Mouse (Mus musculus) liver, embryonic 13.5 days (tissue): ENCODE measurements around the gene Zfp235. TPM values are rescaled to one million over a fixed set of nuclear protein-coding genes. Genes with fewer than 3 reads are reported as not detected.

Experiments used
- polyA plus RNA-seq: library from polyadenylated mRNA; unstranded; fragments of >200 nt; fragmentation: Nextera tagmentation; extraction: Ambion mirVana; gene quantifications from 2 replicates; pipeline ENCODE4 v1.2.1, GENCODE M21; 2015

Zfp235 gene
- polyA plus RNA-seq, 1 experiment from 2014 or later: 3.8 TPM

Other genes starting within 250 kb of the Zfp235 start
- gene Vmn1r178, start 242.2 kb upstream of the Zfp235 start, polyA plus RNA-seq: not detected in 2 replicates
- gene Vmn1r179, start 207.2 kb upstream of the Zfp235 start, polyA plus RNA-seq: not detected in 2 replicates
- not detected in 2 replicates for gene Vmn1r180, start 183.5 kb upstream of the Zfp235 start, polyA plus RNA-seq
- not detected in 2 replicates for gene Vmn1r181, start 159.6 kb upstream of the Zfp235 start, polyA plus RNA-seq
- not detected in 2 replicates for gene V1rd19, start 132.5 kb upstream of the Zfp235 start, polyA plus RNA-seq
- gene Vmn1r183, start 80.9 kb upstream of the Zfp235 start, polyA plus RNA-seq: not detected in 2 replicates
- 10.0 and 13.1 TPM in 2 replicates for gene Zfp180, start 52.2 kb upstream of the Zfp235 start, polyA plus RNA-seq
- 1.0 TPM in 2 replicates for gene Zfp112, start 21.9 kb upstream of the Zfp235 start, polyA plus RNA-seq
- gene Zfp114, start 40.9 kb downstream of the Zfp235 start, polyA plus RNA-seq: 0.61 and 0.94 TPM in 2 replicates
- gene Zfp111, start 77.3 kb downstream of the Zfp235 start, polyA plus RNA-seq: 1.4 and 2.5 TPM in 2 replicates
- 1.3 and 2.3 TPM in 2 replicates for gene Zfp109, start 103.4 kb downstream of the Zfp235 start, polyA plus RNA-seq
- 0.40 and 0.49 TPM in 2 replicates for gene Zfp108, start 120.6 kb downstream of the Zfp235 start, polyA plus RNA-seq
- gene Zfp93, start 136.3 kb downstream of the Zfp235 start, polyA plus RNA-seq: 0.97 and 1.2 TPM in 2 replicates
- 3.4 and 5.1 TPM in 2 replicates for gene Zfp61, start 167.1 kb downstream of the Zfp235 start, polyA plus RNA-seq
- gene Zfp94, start 182.5 kb downstream of the Zfp235 start, polyA plus RNA-seq: 2.5 and 2.6 TPM in 2 replicates
- gene Tescl, start 199.8 kb downstream of the Zfp235 start, polyA plus RNA-seq: not detected in 2 replicates
- gene Lypd5, start 215.0 kb downstream of the Zfp235 start, polyA plus RNA-seq: not detected in 2 replicates
- 126 and 128 TPM in 2 replicates for gene Kcnn4, start 236.1 kb downstream of the Zfp235 start, polyA plus RNA-seq